In genomic region chr7:45158991-45159390, GRCm38 (mm10) we compare ENCODE assay signal across 27 mouse cellular contexts. TPM values are rescaled to one million over a fixed set of nuclear protein-coding genes. Genes with fewer than 3 reads are reported as not detected.
"Had no signal": no experiment of that assay in that cellular context is flagged by ENCODE, and none has a peak within 500 bp of the region (broad histone marks: within the 10 kb centered on the region; RNA-seq: fewer than 3 reads in every experiment).

No protein-coding gene starts in this region.

- H3K4me3 ChIP-seq: midbrain, embryonic 10.5 days; midbrain, embryonic 12.5 days; myocyte; neural tube, embryonic 13.5 days; neural tube, embryonic 15.5 days had no signal

- H3K9me3 ChIP-seq: midbrain, embryonic 10.5 days; midbrain, embryonic 12.5 days; neural tube, embryonic 13.5 days; neural tube, embryonic 15.5 days had no signal

- H3K27ac ChIP-seq: midbrain, embryonic 10.5 days; midbrain, embryonic 12.5 days; neural tube, embryonic 13.5 days; neural tube, embryonic 15.5 days had no signal

- H3K4me2 ChIP-seq: lung, embryonic 14.5 days; midbrain, embryonic 12.5 days; neural tube, embryonic 13.5 days; neural tube, embryonic 15.5 days had no signal

- ATAC-seq: midbrain, embryonic 16.5 days had no signal

- H3K9ac ChIP-seq: lung, embryonic 14.5 days; midbrain, embryonic 12.5 days; neural tube, embryonic 13.5 days; neural tube, embryonic 15.5 days had no signal

- DNase-seq: lung, adult 18-20 months; lung, embryonic 14.5 days; lung, postnatal 10 days; lung, postnatal 4 days; midbrain, embryonic 14.5 days; retina, postnatal 1 day; right cerebral cortex, adult 18-20 months; right cerebral cortex, postnatal 25 days; right cerebral cortex, postnatal 4 days; spleen, adult 18-20 months; thymus, adult 18-20 months; thymus, postnatal 14 days; thymus, postnatal 36 days had no signal

RNA-seq across cellular contexts. Expression of gene Slc17a7, which starts 4.8 kb away (rescaled TPM):
- total RNA-seq: megakaryocyte, adult 5-6 weeks; megakaryocyte-erythroid progenitor cell, adult 5-6 weeks had no signal
- polyA plus RNA-seq: stomach, embryonic 14.5 days; thymus, postnatal 0 days had no signal

RNA-seq across cellular contexts. Expression of gene Gfy, which starts 20.4 kb away (rescaled TPM):
- total RNA-seq: megakaryocyte, adult 5-6 weeks had no signal
- polyA plus RNA-seq: lung, embryonic 14.5 days; lung, embryonic 16.5 days; midbrain, embryonic 10.5 days; midbrain, embryonic 12.5 days; midbrain, embryonic 14.5 days; midbrain, embryonic 16.5 days; neural tube, embryonic 11.5 days; neural tube, embryonic 13.5 days; neural tube, embryonic 15.5 days; small intestine, adult 2 months; stomach, embryonic 14.5 days; stomach, embryonic 16.5 days; thymus, postnatal 0 days had no signal

RNA-seq across cellular contexts. Expression of gene Pth2, which starts 21.8 kb away (rescaled TPM):
- total RNA-seq: megakaryocyte, adult 5-6 weeks; megakaryocyte-erythroid progenitor cell, adult 5-6 weeks had no signal
- polyA plus RNA-seq: lung, embryonic 14.5 days; lung, embryonic 16.5 days; midbrain, embryonic 10.5 days; myocyte; neural tube, embryonic 11.5 days; neural tube, embryonic 13.5 days; neural tube, embryonic 15.5 days; small intestine, adult 2 months; stomach, embryonic 14.5 days; stomach, embryonic 16.5 days; thymus, postnatal 0 days had no signal
